Mouse (Mus musculus) liver (tissue): ENCODE results near the gene Smg6.
"Not testable (repeated sequence)": the region's sequence is repeated elsewhere in the genome, so short reads cannot be mapped to it uniquely, and the experiment has no call there.

Experiments used
- DNase-seq: peaks from one replicate; pipeline ENCODE4 v3.0.0-alpha.2; 2020; ENCODE audit warnings: mixed read lengths

The Smg6 gene

GRCm38 (mm10) chr11:75000869-75001653 is 75.4 kb downstream of the Smg6 start:
- DNase-seq, result no peak

GRCm38 (mm10) chr11:75008270-75008669 is 82.6 kb downstream of the Smg6 start:
- DNase-seq, result no peak

- DNase-seq, result not testable (repeated sequence)
Measured at GRCm38 (mm10) chr11:75009537-75009936, 83.9 kb downstream of the Smg6 start.

- peak; percentile 62 for DNase-seq
Measured at GRCm38 (mm10) chr11:75012997-75013694, 87.5 kb downstream of the Smg6 start.

- no peak for DNase-seq
Measured at GRCm38 (mm10) chr11:75013764-75014695, 88.4 kb downstream of the Smg6 start.

GRCm38 (mm10) chr11:75014816-75015215 is 89.2 kb downstream of the Smg6 start:
- DNase-seq, result no peak

- DNase-seq, result no peak
Measured at GRCm38 (mm10) chr11:75015453-75015871, 89.8 kb downstream of the Smg6 start.

GRCm38 (mm10) chr11:75016309-75016860 is 90.8 kb downstream of the Smg6 start:
- no peak for DNase-seq

- no peak for DNase-seq
Measured at GRCm38 (mm10) chr11:75017831-75018230, 92.2 kb downstream of the Smg6 start.

GRCm38 (mm10) chr11:75026977-75027376 is 101.4 kb downstream of the Smg6 start:
- DNase-seq, result no peak

GRCm38 (mm10) chr11:75027616-75028015 is 102.0 kb downstream of the Smg6 start:
- no peak for DNase-seq

GRCm38 (mm10) chr11:75031251-75031650 is 105.6 kb downstream of the Smg6 start:
- no peak for DNase-seq

GRCm38 (mm10) chr11:75032946-75033345 is 107.3 kb downstream of the Smg6 start:
- no peak for DNase-seq

- DNase-seq, result no peak
Measured at GRCm38 (mm10) chr11:75033581-75034067, 108.0 kb downstream of the Smg6 start.

- DNase-seq, result no peak
Measured at GRCm38 (mm10) chr11:75034104-75034503, 108.5 kb downstream of the Smg6 start.

GRCm38 (mm10) chr11:75044333-75044732 is 118.7 kb downstream of the Smg6 start:
- no peak for DNase-seq

- no peak for DNase-seq
Measured at GRCm38 (mm10) chr11:75045822-75046221, 120.2 kb downstream of the Smg6 start.

- DNase-seq, result no peak
Measured at GRCm38 (mm10) chr11:75046638-75047037, 121.0 kb downstream of the Smg6 start.

- DNase-seq, result peak; percentile 40
Measured at GRCm38 (mm10) chr11:75047066-75047465, 121.4 kb downstream of the Smg6 start.

GRCm38 (mm10) chr11:75047736-75048407 is 122.2 kb downstream of the Smg6 start:
- no peak for DNase-seq

- no peak for DNase-seq
Measured at GRCm38 (mm10) chr11:75049146-75049545, 123.5 kb downstream of the Smg6 start.

GRCm38 (mm10) chr11:75049807-75050206 is 124.2 kb downstream of the Smg6 start:
- DNase-seq, result no peak
